In the genomic region with DNA sequence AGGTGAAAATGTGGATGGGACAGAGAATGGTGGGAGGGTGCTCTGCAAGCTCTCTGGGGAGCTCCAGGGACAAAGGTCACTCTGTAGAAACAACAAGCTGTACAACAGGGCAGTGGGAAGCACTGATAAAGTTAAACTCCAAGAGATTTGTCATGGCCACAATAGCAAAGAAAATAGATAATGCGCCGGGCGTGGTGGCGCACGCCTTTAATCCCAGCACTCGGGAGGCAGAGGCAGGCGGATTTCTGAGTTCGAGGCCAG, we compare ENCODE assay signal across 10 mouse cellular contexts. TPM values are rescaled to one million over a fixed set of nuclear protein-coding genes. Genes with fewer than 3 reads are reported as not detected.
DNase-seq lines count a peak whose midpoint lies in the region; ATAC-seq and TF ChIP-seq lines count a peak whose summit lies in the region.
"Not testable (repeated sequence)": the region's sequence is repeated elsewhere in the genome, so short reads cannot be mapped to it uniquely, and the experiment has no call there.
"Had no signal": no experiment of that assay in that cellular context is flagged by ENCODE, and none has a peak within 500 bp of the region (broad histone marks: within the 10 kb centered on the region; RNA-seq: fewer than 3 reads in every experiment).

No protein-coding gene starts in this region.

- H3K36me3 ChIP-seq in forebrain, embryonic 14.5 days (ENCODE audit: control insufficient read depth, insufficient read depth, low read length); heart, postnatal 0 days (replicated peaks; ENCODE audit: control insufficient read depth, insufficient read depth, low read length); hindbrain, postnatal 0 days (ENCODE audit: insufficient read depth, low read length); limb, embryonic 15.5 days; lung, embryonic 14.5 days (ENCODE audit: insufficient read depth); midbrain, embryonic 15.5 days (replicated peaks); stomach, embryonic 16.5 days (ENCODE audit: control insufficient read depth, insufficient read depth, low read length): not testable (repeated sequence)

- H3K9ac ChIP-seq in forebrain, embryonic 14.5 days (ENCODE audit: low read length); heart, postnatal 0 days (replicated peaks; ENCODE audit: low read depth, low read length); hindbrain, postnatal 0 days (replicated peaks; ENCODE audit: low read length); limb, embryonic 15.5 days; lung, embryonic 14.5 days; midbrain, embryonic 15.5 days; stomach, embryonic 16.5 days (ENCODE audit: low read length): not testable (repeated sequence)

- not testable (repeated sequence) for H3K27me3 ChIP-seq in forebrain, embryonic 14.5 days (replicated peaks; ENCODE audit: control insufficient read depth, insufficient read depth, low read length); heart, postnatal 0 days (ENCODE audit: control insufficient read depth, insufficient read depth, low read length); hindbrain, postnatal 0 days (ENCODE audit: insufficient read depth, low read length); limb, embryonic 15.5 days; lung, embryonic 14.5 days (ENCODE audit: insufficient read depth, low read length); midbrain, embryonic 15.5 days (replicated peaks); stomach, embryonic 16.5 days (ENCODE audit: control insufficient read depth, insufficient read depth, low read length)

- TF ChIP-seq EP300 in heart, postnatal 0 days (IDR thresholded peaks at IDR 0.05; ENCODE audit: low read depth): not testable (repeated sequence)

- not testable (repeated sequence) for H3K9me3 ChIP-seq in forebrain, embryonic 14.5 days (replicated peaks; ENCODE audit: control insufficient read depth, low read length); heart, postnatal 0 days (replicated peaks; ENCODE audit: control insufficient read depth, low read length); hindbrain, postnatal 0 days (ENCODE audit: low read length); limb, embryonic 15.5 days; lung, embryonic 14.5 days (ENCODE audit: low read depth, low read length); midbrain, embryonic 15.5 days; stomach, embryonic 16.5 days (replicated peaks; ENCODE audit: control insufficient read depth, low read length)

- not testable (repeated sequence) for H3K4me3 ChIP-seq in forebrain, embryonic 14.5 days (ENCODE audit: low read depth, low read length); heart, postnatal 0 days (ENCODE audit: low read depth, low read length); hindbrain, postnatal 0 days (ENCODE audit: low read length); limb, embryonic 15.5 days; lung, embryonic 14.5 days (ENCODE audit: low read depth, low read length); midbrain, embryonic 15.5 days; stomach, embryonic 16.5 days (replicated peaks; ENCODE audit: low read length)

- not testable (repeated sequence) for TF ChIP-seq CTCF in heart, postnatal 0 days (IDR thresholded peaks at IDR 0.05; ENCODE audit: low read depth); hindbrain, postnatal 0 days (IDR thresholded peaks at IDR 0.05; ENCODE audit: low read depth); lung, embryonic 14.5 days (IDR thresholded peaks at IDR 0.05; ENCODE audit: low read depth)

- not testable (repeated sequence) for H3K4me2 ChIP-seq in forebrain, embryonic 14.5 days (ENCODE audit: low read length); heart, postnatal 0 days (ENCODE audit: low read depth, low read length); hindbrain, postnatal 0 days (ENCODE audit: low read depth, low read length); limb, embryonic 15.5 days; midbrain, embryonic 15.5 days; stomach, embryonic 16.5 days (ENCODE audit: low read depth, low read length)
- H3K4me2 ChIP-seq in lung, embryonic 14.5 days: peak overlapping the region; percentile 59; the same call in 1 of the 2 replicates

- WGBS in forebrain, embryonic 14.5 days: 98% methylated on average over 7 of the region's 8 CpGs
- WGBS in heart, postnatal 0 days: 73% methylated on average over 8 of the region's 8 CpGs
- WGBS in hindbrain, postnatal 0 days: 90% methylated on average over 6 of the region's 8 CpGs
- 95% methylated on average over 8 of the region's 8 CpGs for WGBS in limb, embryonic 15.5 days
- WGBS in lung, embryonic 14.5 days: 94% methylated on average over 7 of the region's 8 CpGs
- 89% methylated on average over 8 of the region's 8 CpGs for WGBS in midbrain, embryonic 15.5 days
- 75% methylated on average over 6 of the region's 8 CpGs for WGBS in stomach, embryonic 16.5 days

- not testable (repeated sequence) for H3K27ac ChIP-seq in forebrain, embryonic 14.5 days (ENCODE audit: low read depth, low read length); hindbrain, postnatal 0 days; lung, embryonic 14.5 days (ENCODE audit: low read depth); midbrain, embryonic 15.5 days; stomach, embryonic 16.5 days (ENCODE audit: low read length)
- 0 out of 2 replicates have a peak overlapping the region, but pooled peaks have one; percentile 28 for H3K27ac ChIP-seq in heart, postnatal 0 days (ENCODE audit: low read depth)
- 0 out of 2 replicates have a peak overlapping the region, but pooled peaks have one; percentile 70 for H3K27ac ChIP-seq in limb, embryonic 15.5 days

- DNase-seq in forebrain, embryonic 14.5 days (ENCODE audit: low spot score); heart, postnatal 0 days (ENCODE audit: low spot score); hindbrain, postnatal 0 days (ENCODE audit: low spot score); lung, embryonic 14.5 days: not testable (repeated sequence)
- peak; percentile 1 for DNase-seq in kidney, adult 9 months

- peak; percentile 40; the same call in 1 of the 2 replicates for ATAC-seq in forebrain, embryonic 14.5 days
- not testable (repeated sequence) for ATAC-seq in heart, postnatal 0 days (ENCODE audit: insufficient read depth, low read depth); limb, embryonic 15.5 days (ENCODE audit: insufficient number of reproducible peaks, low FRiP score, low TSS enrichment, low read depth)
- 0 out of 2 replicates have a peak, but pooled peaks have one; percentile 24 for ATAC-seq in hindbrain, postnatal 0 days
- ATAC-seq in lung, embryonic 14.5 days (ENCODE audit: insufficient read depth): peak; percentile 30; the same call in 1 of the 2 replicates
- ATAC-seq in midbrain, embryonic 15.5 days (replicated peaks): peak; percentile 48; the same call in 1 of the 2 replicates
- ATAC-seq in stomach, embryonic 16.5 days (ENCODE audit: insufficient read depth, low FRiP score): 0 out of 2 replicates have a peak, but pooled peaks have one; percentile 37

- not testable (repeated sequence) for H3K4me1 ChIP-seq in forebrain, embryonic 14.5 days (ENCODE audit: control insufficient read depth, insufficient read depth, low read length); heart, postnatal 0 days (ENCODE audit: control insufficient read depth, insufficient read depth); hindbrain, postnatal 0 days (ENCODE audit: insufficient read depth, low read length); limb, embryonic 15.5 days; lung, embryonic 14.5 days (ENCODE audit: insufficient read depth); midbrain, embryonic 15.5 days; stomach, embryonic 16.5 days (ENCODE audit: control insufficient read depth, insufficient read depth, low read length)

RNA-seq across cellular contexts. Expression of a gene that starts 0.7 kb away (rescaled TPM):
- 3.8 and 4.0 TPM in 2 replicates for polyA plus RNA-seq in forebrain, embryonic 14.5 days (2014; fragmentation: Nextera tagmentation; extraction: Ambion mirVana)
- total RNA-seq in heart, postnatal 0 days (2014; rRNA removed; ENCODE audit: low replicate concordance): 0.39 and 0.69 TPM in 2 replicates
- 2.9 and 3.3 TPM in 2 replicates for polyA plus RNA-seq in heart, postnatal 0 days (2015; fragmentation: Nextera tagmentation; extraction: Ambion mirVana)
- total RNA-seq in hindbrain, postnatal 0 days (2014; rRNA removed): 0.63 and 1.2 TPM in 2 replicates
- 2.0 and 2.2 TPM in 2 replicates for polyA plus RNA-seq in hindbrain, postnatal 0 days (2015; fragmentation: Nextera tagmentation; extraction: Ambion mirVana)
- 6.5 and 7.2 TPM in 2 replicates for polyA plus RNA-seq in limb, embryonic 15.5 days (2015; fragmentation: Nextera tagmentation; extraction: Ambion mirVana)
- 8.7 and 9.2 TPM in 2 replicates for polyA plus RNA-seq in lung, embryonic 14.5 days (2014; fragmentation: Nextera tagmentation; extraction: Ambion mirVana)
- 1.5 and 2.1 TPM in 2 replicates for polyA plus RNA-seq in midbrain, embryonic 15.5 days (2015; fragmentation: Nextera tagmentation; extraction: Ambion mirVana)
- 6.7 and 6.9 TPM in 2 replicates for polyA plus RNA-seq in stomach, embryonic 16.5 days (2015; fragmentation: Nextera tagmentation; extraction: Ambion mirVana)
- total RNA-seq: CH12.LX had no signal
- polyA plus RNA-seq: G1E had no signal
